Comparison of ENCODE assay signal across 22 mouse cellular contexts in the genomic region with DNA sequence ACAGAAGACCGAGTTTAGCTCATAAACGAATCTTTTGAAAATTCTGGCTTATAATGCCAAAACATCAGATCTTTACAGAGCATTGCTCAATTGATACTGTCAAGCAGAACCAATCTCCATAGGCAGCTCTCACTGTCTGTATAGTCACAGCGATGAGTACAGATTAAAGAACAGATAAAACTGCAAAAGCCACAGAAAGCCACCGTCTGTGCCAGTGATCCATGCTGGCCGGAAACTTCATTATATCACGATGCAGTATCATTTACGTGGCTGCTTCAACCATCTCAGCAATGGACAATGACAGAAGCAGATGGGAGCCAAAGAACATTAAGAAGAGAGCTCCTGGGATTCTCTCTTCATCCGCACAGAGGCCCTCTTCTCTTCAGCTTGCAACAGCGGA. TPM values are rescaled to one million over a fixed set of nuclear protein-coding genes. Genes with fewer than 3 reads are reported as not detected.
DNase-seq lines count a peak whose midpoint lies in the region; ATAC-seq and TF ChIP-seq lines count a peak whose summit lies in the region.
"Had no signal": no experiment of that assay in that cellular context is flagged by ENCODE, and none has a peak within 500 bp of the region (broad histone marks: within the 10 kb centered on the region; RNA-seq: fewer than 3 reads in every experiment).

No protein-coding gene starts in this region.

- WGBS in hindbrain, postnatal 0 days: 62% methylated on average over 9 of the region's 9 CpGs
- 63% methylated on average over 9 of the region's 9 CpGs for WGBS in hindbrain, embryonic 14.5 days
- 59% methylated on average over 9 of the region's 9 CpGs for WGBS in lung, postnatal 0 days

- no peaks in the 10 kb centered on the region for H3K9me3 ChIP-seq in hindbrain, postnatal 0 days (ENCODE audit: low read length)
- no peaks in the 10 kb centered on the region for H3K9me3 ChIP-seq in hindbrain, embryonic 14.5 days (ENCODE audit: control insufficient read depth, low read length)
- no peaks in the 10 kb centered on the region for H3K9me3 ChIP-seq in lung, postnatal 0 days (ENCODE audit: low read length)
- H3K9me3 ChIP-seq: limb, embryonic 10.5 days; liver, embryonic 15.5 days; lung, embryonic 15.5 days had no signal

- no peak for ATAC-seq in hindbrain, postnatal 0 days
- no peak for ATAC-seq in hindbrain, embryonic 14.5 days (ENCODE audit: low FRiP score)
- ATAC-seq in lung, postnatal 0 days: no peak

- intact Hi-C loops in gastrocnemius, adult 2 months (cut with DNase I): loop anchor here (5.0 kb wide), 1 partner anchor 53 kb away; a partner anchor contains a TSS

- no peak for TF ChIP-seq CTCF in gastrocnemius, adult 2 months (IDR thresholded peaks at IDR 0.05)
- TF ChIP-seq CTCF in hindbrain, postnatal 0 days (IDR thresholded peaks at IDR 0.05; ENCODE audit: low read depth): no peak
- no peak for TF ChIP-seq CTCF in lung, postnatal 0 days (IDR thresholded peaks at IDR 0.05)

- H3K27ac ChIP-seq in gastrocnemius, adult 2 months: peak overlapping the region; percentile 84
- no peak overlapping the region; the same call in 1 of the 2 replicates for H3K27ac ChIP-seq in hindbrain, postnatal 0 days
- no peak overlapping the region for H3K27ac ChIP-seq in hindbrain, embryonic 14.5 days
- H3K27ac ChIP-seq in lung, postnatal 0 days (ENCODE audit: low read length): no peak overlapping the region
- H3K27ac ChIP-seq: kidney, postnatal 0 days; limb, embryonic 10.5 days; liver, embryonic 15.5 days; lung, embryonic 15.5 days had no signal

- H3K4me1 ChIP-seq in hindbrain, postnatal 0 days (ENCODE audit: insufficient read depth, low read length): peaks cover 23% of the 10 kb centered on the region; the same call in 1 of the 2 replicates
- peaks cover 20% of the 10 kb centered on the region for H3K4me1 ChIP-seq in hindbrain, embryonic 14.5 days (replicated peaks; ENCODE audit: control insufficient read depth, insufficient read depth, low read length)
- peaks cover 20% of the 10 kb centered on the region for H3K4me1 ChIP-seq in lung, postnatal 0 days (ENCODE audit: insufficient read depth, low read depth, low read length)

- no peaks in the 10 kb centered on the region for H3K36me3 ChIP-seq in hindbrain, postnatal 0 days (ENCODE audit: insufficient read depth, low read length)
- H3K36me3 ChIP-seq in hindbrain, embryonic 14.5 days (replicated peaks; ENCODE audit: control insufficient read depth, insufficient read depth): no peaks in the 10 kb centered on the region
- H3K36me3 ChIP-seq in lung, postnatal 0 days (ENCODE audit: insufficient read depth, low read length): no peaks in the 10 kb centered on the region
- H3K36me3 ChIP-seq: limb, embryonic 10.5 days; liver, embryonic 15.5 days; lung, embryonic 15.5 days had no signal

- TF ChIP-seq EP300 in lung, postnatal 0 days (IDR thresholded peaks at IDR 0.05): no peak

- H3K27me3 ChIP-seq in hindbrain, postnatal 0 days (ENCODE audit: insufficient read depth, low read length): no peaks in the 10 kb centered on the region
- H3K27me3 ChIP-seq in hindbrain, embryonic 14.5 days (ENCODE audit: control insufficient read depth, insufficient read depth, low read length): no peaks in the 10 kb centered on the region
- no peaks in the 10 kb centered on the region for H3K27me3 ChIP-seq in lung, postnatal 0 days (replicated peaks; ENCODE audit: insufficient read depth, low read length)
- H3K27me3 ChIP-seq: liver, embryonic 15.5 days; lung, embryonic 15.5 days had no signal

- no peak overlapping the region for H3K9ac ChIP-seq in hindbrain, postnatal 0 days (replicated peaks; ENCODE audit: low read length)
- H3K9ac ChIP-seq in hindbrain, embryonic 14.5 days: no peak overlapping the region
- no peak overlapping the region for H3K9ac ChIP-seq in lung, postnatal 0 days (replicated peaks; ENCODE audit: low read depth)
- H3K9ac ChIP-seq: liver, embryonic 15.5 days; lung, embryonic 15.5 days had no signal

- no peak for DNase-seq in gastrocnemius, adult 2 months
- no peak for DNase-seq in gastrocnemius, postnatal 4 days (ENCODE audit: low spot score in 2 of 2)
- DNase-seq in hindbrain, postnatal 0 days (ENCODE audit: low spot score): peak; percentile 23
- no peak for DNase-seq in hindbrain, embryonic 14.5 days (ENCODE audit: low spot score)
- DNase-seq in 416B (ENCODE audit: low read depth): peak; percentile 37
- DNase-seq in T-cell, adult 2 months (ENCODE audit: low spot score): peak; percentile 53
- no peak for DNase-seq in lung, postnatal 0 days (ENCODE audit: low spot score)
- no peak for DNase-seq in cerebellum, adult 18-20 months
- DNase-seq: adrenal gland, postnatal 25 days; cerebellum, postnatal 10 days; gastrocnemius, postnatal 36 days; heart, postnatal 14 days; kidney, adult 2 months; liver; lung, postnatal 4 days; retina, postnatal 1 day; right cerebral cortex, postnatal 25 days; spleen, adult 18-20 months had no signal

- no peak overlapping the region for H3K4me3 ChIP-seq in gastrocnemius, adult 2 months
- no peak overlapping the region for H3K4me3 ChIP-seq in hindbrain, postnatal 0 days (ENCODE audit: low read length)
- no peak overlapping the region for H3K4me3 ChIP-seq in hindbrain, embryonic 14.5 days (replicated peaks; ENCODE audit: low read length)
- no peak overlapping the region for H3K4me3 ChIP-seq in lung, postnatal 0 days (ENCODE audit: low read depth, low read length)
- H3K4me3 ChIP-seq: limb, embryonic 10.5 days; liver, embryonic 15.5 days; lung, embryonic 15.5 days had no signal

- H3K4me2 ChIP-seq in hindbrain, postnatal 0 days (ENCODE audit: low read depth, low read length): no peak overlapping the region
- H3K4me2 ChIP-seq in hindbrain, embryonic 14.5 days (replicated peaks): no peak overlapping the region
- no peak overlapping the region for H3K4me2 ChIP-seq in lung, postnatal 0 days (replicated peaks; ENCODE audit: low read depth, low read length)
- H3K4me2 ChIP-seq: liver, embryonic 15.5 days; lung, embryonic 15.5 days had no signal

RNA-seq across cellular contexts. Expression of a gene that starts 53.9 kb away (rescaled TPM):
- 10 to 100 TPM; 12.0 to 13.1 TPM for total RNA-seq in gastrocnemius, adult 2 months (2021)
- total RNA-seq in gastrocnemius, postnatal 4 days (2021): 10 to 100 TPM; 28.7 to 32.1 TPM
- 16.2 and 16.9 TPM in 2 replicates for total RNA-seq in hindbrain, postnatal 0 days (2014; rRNA removed)
- polyA plus RNA-seq in hindbrain, postnatal 0 days (2015; fragmentation: Nextera tagmentation; extraction: Ambion mirVana): 15.1 and 17.2 TPM in 2 replicates
- 14.4 and 16.8 TPM in 2 replicates for polyA plus RNA-seq in hindbrain, embryonic 14.5 days (2014; fragmentation: Nextera tagmentation; extraction: Ambion mirVana)
- 19.7 and 20.1 TPM in 2 replicates for polyA plus RNA-seq in lung, postnatal 0 days (2015; fragmentation: Nextera tagmentation; extraction: Ambion mirVana)

Comparison
In these comparisons a context has a peak if more than half of its experiments do, and no peak if none do; other contexts are left out.
1. DNase-seq: peak in hindbrain, postnatal 0 days (single experiment), 416B (single experiment) and T-cell, adult 2 months (single experiment); none in gastrocnemius, adult 2 months (single experiment), gastrocnemius, postnatal 4 days (0 of 2), hindbrain, embryonic 14.5 days (single experiment), lung, postnatal 0 days (single experiment) and cerebellum, adult 18-20 months (0 of 2).